9 mouse cellular contexts compared by ENCODE assay signal in the genomic region with DNA sequence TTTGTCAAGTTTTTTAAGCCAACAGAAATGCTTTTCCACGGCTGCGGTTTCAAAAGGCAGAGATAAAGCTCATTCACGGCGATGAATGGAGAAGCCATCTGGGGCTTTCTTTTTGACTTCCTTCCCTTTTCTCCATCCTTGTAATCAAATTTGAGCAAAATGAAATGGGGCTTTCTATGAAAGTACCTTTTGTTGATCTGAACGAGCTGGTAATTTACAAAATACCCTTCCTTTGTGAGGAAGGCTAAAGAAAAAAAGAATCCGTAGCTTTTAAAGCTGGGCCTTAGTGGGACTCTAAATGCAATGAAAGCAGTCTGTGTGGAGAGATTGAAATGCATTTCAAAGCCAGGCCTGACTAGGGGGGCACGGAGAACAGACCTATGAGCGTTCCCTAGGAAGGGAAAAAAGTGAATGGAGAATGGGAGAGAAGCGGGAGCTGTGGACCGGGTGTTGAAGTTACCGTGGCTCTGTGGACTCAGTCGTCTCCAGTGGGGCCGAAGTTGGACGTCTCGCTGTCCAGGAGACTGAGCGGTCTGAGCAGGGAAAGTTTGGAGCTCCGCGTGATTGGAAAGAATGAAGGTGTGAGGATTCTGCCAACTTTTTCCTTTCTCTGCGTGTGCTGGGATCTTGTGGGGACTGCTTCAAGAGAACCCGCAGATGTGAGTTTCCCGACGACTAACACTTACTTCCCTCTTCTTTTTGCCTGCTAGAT.
DNase-seq lines count a peak whose midpoint lies in the region; ATAC-seq lines count a peak whose summit lies in the region.
"Had no signal": no experiment of that assay in that cellular context is flagged by ENCODE, and none has a peak within 500 bp of the region (broad histone marks: within the 10 kb centered on the region; RNA-seq: fewer than 3 reads in every experiment).

No protein-coding gene starts in this region.

- DNase-seq in heart, postnatal 14 days: no peak
- peak; percentile 15 for DNase-seq in brain, adult 2 months (ENCODE audit: low read depth, low spot score)
- no peak for DNase-seq in adrenal gland, postnatal 14 days
- no peak for DNase-seq in layer of hippocampus, adult 9-11 months
- no peak for DNase-seq in frontal cortex, postnatal 36 days (ENCODE audit: low spot score in 2 of 2)

- no peak overlapping the region for H3K27ac ChIP-seq in heart, embryonic 11.5 days (ENCODE audit: low read depth, low read length)
- peak overlapping the region; percentile 82 for H3K27ac ChIP-seq in forebrain, embryonic 15.5 days (replicated peaks)
- H3K27ac ChIP-seq in midbrain, embryonic 13.5 days: peak overlapping the region; percentile 22; the same call in 1 of the 2 replicates
- H3K27ac ChIP-seq: liver, embryonic 14.5 days had no signal

- H3K36me3 ChIP-seq in heart, embryonic 11.5 days (ENCODE audit: control insufficient read depth, insufficient read depth, low read length): no peaks in the 10 kb centered on the region
- H3K36me3 ChIP-seq in forebrain, embryonic 15.5 days: no peaks in the 10 kb centered on the region
- H3K36me3 ChIP-seq in midbrain, embryonic 13.5 days: no peaks in the 10 kb centered on the region

- 40% methylated on average over 22 of the region's 22 CpGs for WGBS in heart, embryonic 11.5 days (ENCODE audit: insufficient replicate concordance)
- WGBS in forebrain, embryonic 15.5 days: 11% methylated on average over 22 of the region's 22 CpGs
- WGBS in midbrain, embryonic 13.5 days: 11% methylated on average over 22 of the region's 22 CpGs

- H3K4me2 ChIP-seq in heart, embryonic 11.5 days: peak overlapping the region; percentile 43
- peak overlapping the region; percentile 43 for H3K4me2 ChIP-seq in forebrain, embryonic 15.5 days (replicated peaks)
- peak overlapping the region; percentile 42 for H3K4me2 ChIP-seq in midbrain, embryonic 13.5 days (replicated peaks)

- H3K4me3 ChIP-seq in heart, embryonic 11.5 days (ENCODE audit: low read depth, low read length): no peak overlapping the region
- H3K4me3 ChIP-seq in forebrain, embryonic 15.5 days: peak overlapping the region; percentile 36
- H3K4me3 ChIP-seq in midbrain, embryonic 13.5 days (replicated peaks): peak overlapping the region; percentile 17

- no peak for ATAC-seq in heart, embryonic 11.5 days (replicated peaks; ENCODE audit: insufficient number of reproducible peaks, low FRiP score, low TSS enrichment)
- ATAC-seq in forebrain, embryonic 15.5 days (replicated peaks): peak; percentile 48
- ATAC-seq in midbrain, embryonic 13.5 days: peak; percentile 60

- intact Hi-C loops in heart, postnatal 14 days (cut with DNase I): loop anchor here (5.0 kb wide), 1 partner anchor 239 kb away; no protein-coding TSS in a partner anchor

- H3K9ac ChIP-seq in heart, embryonic 11.5 days (ENCODE audit: low read depth, low read length): no peak overlapping the region
- peak overlapping the region; percentile 35 for H3K9ac ChIP-seq in forebrain, embryonic 15.5 days (replicated peaks)
- H3K9ac ChIP-seq in midbrain, embryonic 13.5 days (replicated peaks): no peak overlapping the region; the same call in 1 of the 2 replicates
- H3K9ac ChIP-seq: liver, embryonic 14.5 days had no signal

- H3K4me1 ChIP-seq in heart, embryonic 11.5 days (ENCODE audit: control insufficient read depth, insufficient read depth, low read length): no peaks in the 10 kb centered on the region
- H3K4me1 ChIP-seq in forebrain, embryonic 15.5 days: peaks cover 27% of the 10 kb centered on the region
- H3K4me1 ChIP-seq in midbrain, embryonic 13.5 days (replicated peaks): peaks cover 21% of the 10 kb centered on the region

- H3K27me3 ChIP-seq in heart, embryonic 11.5 days (ENCODE audit: control insufficient read depth, insufficient read depth, low read length): peaks cover 9% of the 10 kb centered on the region
- no peaks in the 10 kb centered on the region; the same call in 1 of the 2 replicates for H3K27me3 ChIP-seq in forebrain, embryonic 15.5 days
- peaks cover 32% of the 10 kb centered on the region for H3K27me3 ChIP-seq in midbrain, embryonic 13.5 days

- no peaks in the 10 kb centered on the region for H3K9me3 ChIP-seq in heart, embryonic 11.5 days (replicated peaks; ENCODE audit: control insufficient read depth, low read length)
- H3K9me3 ChIP-seq in forebrain, embryonic 15.5 days: no peaks in the 10 kb centered on the region
- H3K9me3 ChIP-seq in midbrain, embryonic 13.5 days: no peaks in the 10 kb centered on the region
